Mouse (Mus musculus) E14TG2a.4 (cell line): ENCODE results near the gene Sh3d19.

ENCODE experiments used
- H3K27me3 ChIP-seq: 2 replicates; pipeline ENCODE4 v1.6.1; 2014; ENCODE audit warnings: low read length, control low read depth; ENCODE audit not compliant: insufficient read depth
- H3K36me3 ChIP-seq: 2 replicates; pipeline ENCODE4 v1.6.1; 2014; ENCODE audit warnings: low read length, control low read depth; ENCODE audit not compliant: insufficient read depth
- H3K4me1 ChIP-seq: replicated peaks from 2 replicates; pipeline ENCODE4 v1.6.1; 2014; ENCODE audit warnings: low read depth, low read length, control low read depth
- H3K4me3 ChIP-seq: replicated peaks from 2 replicates; pipeline ENCODE4 v1.5.1; 2014; ENCODE audit warnings: mild to moderate bottlenecking, low read length
- H3K9me3 ChIP-seq: 2 replicates; pipeline ENCODE4 v1.6.1; 2014; ENCODE audit warnings: low read length, control low read depth
- CTCF ChIP-seq: conservative IDR thresholded peaks from 2 replicates; pipeline ENCODE4 v1.5.1; 2014; ENCODE audit warnings: low read length
- NANOG ChIP-seq: IDR thresholded peaks from 2 replicates; pipeline ENCODE4 v1.6.1; 2014; ENCODE audit warnings: borderline replicate concordance, low read length, mixed read lengths
- POU5F1 ChIP-seq: IDR thresholded peaks from 2 replicates; pipeline ENCODE4 v1.6.1; 2014; ENCODE audit warnings: low read length, borderline replicate concordance

Sh3d19 gene

GRCm38 (mm10) chr3:85930671-85931255, 40.1 kb upstream of the Sh3d19 start:
- no peaks in the 10 kb centered on the region for H3K9me3 ChIP-seq
- no peak overlapping the region for H3K4me3 ChIP-seq
- no peaks in the 10 kb centered on the region for H3K4me1 ChIP-seq
- H3K27me3 ChIP-seq = no peaks in the 10 kb centered on the region
- no peaks in the 10 kb centered on the region for H3K36me3 ChIP-seq
- no peak for TF ChIP-seq NANOG
- no peak for TF ChIP-seq CTCF
- TF ChIP-seq POU5F1 = no peak

- no peaks in the 10 kb centered on the region; the same call in 1 of the 2 replicates for H3K27me3 ChIP-seq
- TF ChIP-seq POU5F1 (no peak), NANOG (no peak), CTCF (no peak)
- no peak overlapping the region for H3K4me3 ChIP-seq
- no peaks in the 10 kb centered on the region for H3K9me3 ChIP-seq
- no peaks in the 10 kb centered on the region for H3K36me3 ChIP-seq
- no peaks in the 10 kb centered on the region for H3K4me1 ChIP-seq
Measured at GRCm38 (mm10) chr3:85931859-85932258, 39.0 kb upstream of the Sh3d19 start.

- TF ChIP-seq NANOG (no peak), CTCF (no peak), POU5F1 (no peak)
- Histone ChIP-seq H3K4me1 (no peaks in the 10 kb centered on the region), H3K9me3 (no peaks in the 10 kb centered on the region), H3K27me3 (no peaks in the 10 kb centered on the region; the same call in 1 of the 2 replicates), H3K36me3 (no peaks in the 10 kb centered on the region), H3K4me3 (no peak overlapping the region)
Measured at GRCm38 (mm10) chr3:85933586-85933985, 37.3 kb upstream of the Sh3d19 start.

- TF ChIP-seq NANOG (no peak), POU5F1 (no peak)
- no peaks in the 10 kb centered on the region for H3K36me3 ChIP-seq
- H3K27me3 ChIP-seq = no peaks in the 10 kb centered on the region
Measured at GRCm38 (mm10) chr3:85950914-85951313, 20.0 kb upstream of the Sh3d19 start.

GRCm38 (mm10) chr3:85952696-85953283, 18.1 kb upstream of the Sh3d19 start:
- Histone ChIP-seq H3K4me1 (peaks cover 29% of the 10 kb centered on the region), H3K27me3 (no peaks in the 10 kb centered on the region), H3K4me3 (no peak overlapping the region), H3K9me3 (no peaks in the 10 kb centered on the region), H3K36me3 (no peaks in the 10 kb centered on the region)
- TF ChIP-seq CTCF (no peak), POU5F1 (no peak), NANOG (no peak)

More at GRCm38 (mm10) chr3:85950914-85951313, 20.0 kb upstream of the Sh3d19 start:
- Histone ChIP-seq H3K9me3 (no peaks in the 10 kb centered on the region), H3K4me3 (no peak overlapping the region), H3K4me1 (peaks cover 29% of the 10 kb centered on the region)

- Histone ChIP-seq H3K4me3 (no peak overlapping the region), H3K27me3 (no peaks in the 10 kb centered on the region), H3K9me3 (no peaks in the 10 kb centered on the region), H3K4me1 (peaks cover 29% of the 10 kb centered on the region), H3K36me3 (no peaks in the 10 kb centered on the region)
- no peak for TF ChIP-seq CTCF
- TF ChIP-seq NANOG = no peak
- TF ChIP-seq POU5F1 = no peak
Measured at GRCm38 (mm10) chr3:85955269-85955668, 15.6 kb upstream of the Sh3d19 start.

GRCm38 (mm10) chr3:85955704-85956103, 15.2 kb upstream of the Sh3d19 start:
- Histone ChIP-seq H3K9me3 (no peaks in the 10 kb centered on the region), H3K36me3 (no peaks in the 10 kb centered on the region), H3K27me3 (no peaks in the 10 kb centered on the region), H3K4me1 (peaks cover 29% of the 10 kb centered on the region), H3K4me3 (no peak overlapping the region)
- TF ChIP-seq POU5F1 = no peak
- TF ChIP-seq NANOG = no peak
- TF ChIP-seq CTCF = no peak

GRCm38 (mm10) chr3:85959669-85960068, 11.2 kb upstream of the Sh3d19 start:
- Histone ChIP-seq H3K9me3 (peaks cover 22% of the 10 kb centered on the region), H3K4me3 (no peak overlapping the region), H3K4me1 (0 out of 2 replicates have a peak, but pooled peaks cover 5% of the 10 kb centered on the region), H3K36me3 (no peaks in the 10 kb centered on the region), H3K27me3 (no peaks in the 10 kb centered on the region)
- TF ChIP-seq NANOG = no peak
- TF ChIP-seq CTCF = no peak
- TF ChIP-seq POU5F1 = no peak
